Mouse (Mus musculus): ENCODE data around the gene Rae1. TPM values are rescaled to one million over a fixed set of nuclear protein-coding genes. Genes with fewer than 3 reads are reported as not detected.

The Rae1 gene
- polyA plus RNA-seq, 1 experiment from 2014 or later: 110 TPM

GRCm38 (mm10) chr2:173021633-173022055, 21.7 kb downstream of the Rae1 start:
- Histone ChIP-seq H3K27ac (peak overlapping the region; percentile 32; the same call in 1 of the 2 replicates), H3K9me3 (no peaks in the 10 kb centered on the region), H3K4me2 (peak overlapping the region; percentile 86), H3K4me3 (replicated peaks) (peak overlapping the region; percentile 75), H3K9ac (peak overlapping the region; percentile 62; the same call in 1 of the 2 replicates), H3K4me1 (peaks cover 57% of the 10 kb centered on the region), H3K36me3 (0 out of 2 replicates have a peak, but pooled peaks cover 5% of the 10 kb centered on the region), H3K27me3 (replicated peaks) (peaks cover 4% of the 10 kb centered on the region; the same call in 1 of the 2 replicates)
- under 1% methylated on average over 54 of the region's 54 CpGs for WGBS
- peak; percentile 67 for ATAC-seq (ENCODE audit: insufficient read depth, low FRiP score, low read depth)

- ATAC-seq (ENCODE audit: insufficient read depth, low FRiP score, low read depth): no peak; the same call in 1 of the 2 replicates
- H3K4me1 ChIP-seq: peaks cover 61% of the 10 kb centered on the region
- under 1% methylated on average over 49 of the region's 51 CpGs for WGBS
Measured at GRCm38 (mm10) chr2:173022056-173022681, 22.3 kb downstream of the Rae1 start.

GRCm38 (mm10) chr2:173022813-173023212, 22.9 kb downstream of the Rae1 start:
- peaks cover 68% of the 10 kb centered on the region for H3K4me1 ChIP-seq
- no peak for ATAC-seq (ENCODE audit: insufficient read depth, low FRiP score, low read depth)
- peak overlapping the region; percentile 86 for H3K4me2 ChIP-seq
- peak overlapping the region; percentile 62; the same call in 1 of the 2 replicates for H3K9ac ChIP-seq
- H3K9me3 ChIP-seq: no peaks in the 10 kb centered on the region
- peak overlapping the region; percentile 75 for H3K4me3 ChIP-seq (replicated peaks)
- no peak overlapping the region for H3K27ac ChIP-seq
- H3K27me3 ChIP-seq (replicated peaks): peaks cover 4% of the 10 kb centered on the region; the same call in 1 of the 2 replicates
- H3K36me3 ChIP-seq: 0 out of 2 replicates have a peak, but pooled peaks cover 5% of the 10 kb centered on the region
- 29% methylated on average over 10 of the region's 10 CpGs for WGBS

More at GRCm38 (mm10) chr2:173022056-173022681, 22.3 kb downstream of the Rae1 start:
- H3K27ac ChIP-seq: peak overlapping the region; percentile 32; the same call in 1 of the 2 replicates
- H3K4me2 ChIP-seq: peak overlapping the region; percentile 86
- peak overlapping the region; percentile 62; the same call in 1 of the 2 replicates for H3K9ac ChIP-seq
- 0 out of 2 replicates have a peak, but pooled peaks cover 5% of the 10 kb centered on the region for H3K36me3 ChIP-seq
- H3K9me3 ChIP-seq: no peaks in the 10 kb centered on the region
- H3K27me3 ChIP-seq (replicated peaks): peaks cover 4% of the 10 kb centered on the region; the same call in 1 of the 2 replicates
- H3K4me3 ChIP-seq (replicated peaks): peak overlapping the region; percentile 75

- Histone ChIP-seq H3K4me2 (peak overlapping the region; percentile 86), H3K36me3 (0 out of 2 replicates have a peak, but pooled peaks cover 5% of the 10 kb centered on the region), H3K4me3 (replicated peaks) (peak overlapping the region; percentile 75), H3K9ac (peak overlapping the region; percentile 13; the same call in 1 of the 2 replicates), H3K9me3 (no peaks in the 10 kb centered on the region), H3K27ac (no peak overlapping the region), H3K27me3 (replicated peaks) (peaks cover 4% of the 10 kb centered on the region; the same call in 1 of the 2 replicates), H3K4me1 (peaks cover 70% of the 10 kb centered on the region)
- WGBS: 67% methylated on average over 7 of the region's 7 CpGs
- ATAC-seq (ENCODE audit: insufficient read depth, low FRiP score, low read depth): no peak
Measured at GRCm38 (mm10) chr2:173023371-173023851, 23.5 kb downstream of the Rae1 start.

DNA sequence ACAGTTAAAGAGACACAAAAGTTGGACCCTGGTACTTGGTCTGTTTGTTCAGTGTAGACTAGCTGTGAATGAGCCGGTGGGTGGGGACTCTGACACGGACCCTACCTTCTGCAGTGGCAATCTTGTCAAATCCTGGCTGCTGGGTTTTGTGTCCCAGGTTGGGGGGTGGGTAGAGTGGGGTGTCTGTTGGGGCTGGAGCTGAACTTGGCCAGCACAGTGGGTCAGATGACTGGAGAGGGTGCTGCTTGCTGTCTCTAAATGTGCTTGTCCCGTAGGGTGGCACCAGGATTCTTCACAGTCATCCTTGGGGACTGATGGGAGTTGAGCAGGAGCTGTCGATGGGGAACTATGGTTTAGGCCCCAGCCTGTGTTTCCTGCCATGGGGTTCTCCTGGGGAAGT, 24.0 kb downstream of the Rae1 start:
- WGBS: 66% methylated on average over 4 of the region's 4 CpGs
- 0 out of 2 replicates have a peak, but pooled peaks cover 5% of the 10 kb centered on the region for H3K36me3 ChIP-seq
- peaks cover 68% of the 10 kb centered on the region for H3K4me1 ChIP-seq
- H3K4me3 ChIP-seq (replicated peaks): peak overlapping the region; percentile 75
- H3K4me2 ChIP-seq: peak overlapping the region; percentile 86
- H3K9ac ChIP-seq: peak overlapping the region; percentile 13; the same call in 1 of the 2 replicates
- H3K27me3 ChIP-seq (replicated peaks): peaks cover 4% of the 10 kb centered on the region; the same call in 1 of the 2 replicates
- peak; percentile 9; the same call in 1 of the 2 replicates for ATAC-seq (ENCODE audit: insufficient read depth, low FRiP score, low read depth)
- no peak overlapping the region for H3K27ac ChIP-seq
- no peaks in the 10 kb centered on the region for H3K9me3 ChIP-seq

DNA sequence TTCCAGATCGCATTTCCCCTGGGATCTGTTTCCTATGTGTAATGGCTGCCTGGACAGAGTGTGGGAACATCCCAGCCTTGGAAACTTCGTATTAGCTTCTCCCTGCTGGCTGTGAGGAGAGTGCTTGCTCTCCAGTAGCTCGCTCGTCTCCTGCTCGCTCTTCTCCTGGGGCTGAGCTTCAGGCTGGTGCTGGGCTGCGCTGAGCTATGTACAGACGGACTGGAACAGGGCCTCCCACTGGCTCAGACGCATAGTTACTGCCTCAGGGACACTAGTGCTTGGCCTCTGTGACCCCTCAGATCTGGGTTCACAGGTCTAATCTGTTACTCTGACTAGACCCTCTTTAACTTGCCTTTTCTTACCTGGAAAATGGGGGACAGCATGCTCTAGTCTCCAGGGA, 24.5 kb downstream of the Rae1 start:
- peak overlapping the region; percentile 75; the same call in 1 of the 2 replicates for H3K4me3 ChIP-seq (replicated peaks)
- no peak overlapping the region for H3K27ac ChIP-seq
- no peak for ATAC-seq (ENCODE audit: insufficient read depth, low FRiP score, low read depth)
- H3K36me3 ChIP-seq: 0 out of 2 replicates have a peak, but pooled peaks cover 6% of the 10 kb centered on the region
- peak overlapping the region; percentile 86 for H3K4me2 ChIP-seq
- 79% methylated on average over 8 of the region's 8 CpGs for WGBS
- no peak overlapping the region for H3K9ac ChIP-seq
- H3K9me3 ChIP-seq: no peaks in the 10 kb centered on the region
- H3K4me1 ChIP-seq: peaks cover 66% of the 10 kb centered on the region
- H3K27me3 ChIP-seq (replicated peaks): peaks cover 4% of the 10 kb centered on the region; the same call in 1 of the 2 replicates

GRCm38 (mm10) chr2:173024938-173025337, 25.0 kb downstream of the Rae1 start:
- Histone ChIP-seq H3K4me2 (peak overlapping the region; percentile 86), H3K9ac (no peak overlapping the region), H3K27me3 (replicated peaks) (peaks cover 4% of the 10 kb centered on the region; the same call in 1 of the 2 replicates), H3K4me3 (replicated peaks) (no peak overlapping the region), H3K4me1 (peaks cover 61% of the 10 kb centered on the region), H3K36me3 (0 out of 2 replicates have a peak, but pooled peaks cover 10% of the 10 kb centered on the region), H3K9me3 (no peaks in the 10 kb centered on the region), H3K27ac (peak overlapping the region; percentile 77; the same call in 1 of the 2 replicates)
- no peak for ATAC-seq (ENCODE audit: insufficient read depth, low FRiP score, low read depth)
- 30% methylated on average over 4 of the region's 4 CpGs for WGBS

DNA sequence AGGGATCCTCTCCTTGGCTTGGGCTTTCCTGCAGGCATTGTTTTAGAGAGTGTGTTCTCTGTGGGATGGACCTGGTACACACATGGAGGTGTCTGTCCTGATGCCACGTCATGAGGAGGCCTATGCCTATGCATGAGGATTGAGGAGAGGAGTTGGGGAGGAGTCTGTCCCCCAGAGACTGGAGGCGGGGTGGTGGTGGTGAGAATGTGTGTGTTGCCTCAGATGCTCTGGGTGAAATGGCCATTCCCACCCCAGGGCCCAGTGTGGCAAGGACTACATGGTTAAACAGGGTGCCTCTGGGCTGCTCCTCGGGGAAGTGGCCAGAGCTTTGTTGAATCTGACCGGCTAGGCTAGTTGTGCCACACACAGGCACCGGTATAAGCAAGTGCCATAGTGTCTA, 26.4 kb downstream of the Rae1 start:
- Histone ChIP-seq H3K4me2 (peak overlapping the region; percentile 25), H3K4me1 (peaks cover 60% of the 10 kb centered on the region), H3K36me3 (0 out of 2 replicates have a peak, but pooled peaks cover 10% of the 10 kb centered on the region), H3K4me3 (replicated peaks) (no peak overlapping the region), H3K9me3 (no peaks in the 10 kb centered on the region), H3K27me3 (replicated peaks) (no peaks in the 10 kb centered on the region), H3K9ac (no peak overlapping the region), H3K27ac (peak overlapping the region; percentile 77)
- ATAC-seq (ENCODE audit: insufficient read depth, low FRiP score, low read depth): no peak
- WGBS: 66% methylated on average over 5 of the region's 5 CpGs

DNA sequence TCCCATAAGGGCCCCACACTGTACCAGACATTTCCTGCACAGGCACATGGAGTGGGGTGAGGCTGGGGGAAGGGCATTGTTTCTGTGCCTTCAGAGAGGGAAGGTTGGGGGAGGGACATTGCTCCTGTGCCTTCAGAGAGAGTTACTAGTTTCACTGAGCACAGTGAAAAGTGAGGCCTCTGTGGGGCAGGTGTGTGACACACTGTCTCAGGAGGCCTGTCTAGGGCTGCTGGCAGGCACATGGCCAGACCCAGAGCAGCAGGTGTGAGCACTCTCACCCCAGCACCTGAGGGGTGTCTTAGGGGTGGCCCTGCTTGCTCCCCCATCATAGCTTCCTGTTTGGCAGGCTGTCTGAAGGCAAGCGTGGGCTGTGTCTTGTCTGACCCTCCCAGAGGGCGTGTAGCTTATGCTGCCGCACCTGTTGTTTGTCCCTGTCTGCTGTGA, 26.8 kb downstream of the Rae1 start:
- no peak overlapping the region for H3K9ac ChIP-seq
- peak overlapping the region; percentile 77 for H3K27ac ChIP-seq
- H3K36me3 ChIP-seq: peaks cover 10% of the 10 kb centered on the region; the same call in 1 of the 2 replicates
- no peak overlapping the region for H3K4me3 ChIP-seq (replicated peaks)
- H3K4me1 ChIP-seq: peaks cover 61% of the 10 kb centered on the region
- H3K9me3 ChIP-seq: no peaks in the 10 kb centered on the region
- no peaks in the 10 kb centered on the region for H3K27me3 ChIP-seq (replicated peaks)
- peak; percentile 27 for ATAC-seq (ENCODE audit: insufficient read depth, low FRiP score, low read depth)
- peak overlapping the region; percentile 25 for H3K4me2 ChIP-seq
- WGBS: 44% methylated on average over 3 of the region's 3 CpGs

DNA sequence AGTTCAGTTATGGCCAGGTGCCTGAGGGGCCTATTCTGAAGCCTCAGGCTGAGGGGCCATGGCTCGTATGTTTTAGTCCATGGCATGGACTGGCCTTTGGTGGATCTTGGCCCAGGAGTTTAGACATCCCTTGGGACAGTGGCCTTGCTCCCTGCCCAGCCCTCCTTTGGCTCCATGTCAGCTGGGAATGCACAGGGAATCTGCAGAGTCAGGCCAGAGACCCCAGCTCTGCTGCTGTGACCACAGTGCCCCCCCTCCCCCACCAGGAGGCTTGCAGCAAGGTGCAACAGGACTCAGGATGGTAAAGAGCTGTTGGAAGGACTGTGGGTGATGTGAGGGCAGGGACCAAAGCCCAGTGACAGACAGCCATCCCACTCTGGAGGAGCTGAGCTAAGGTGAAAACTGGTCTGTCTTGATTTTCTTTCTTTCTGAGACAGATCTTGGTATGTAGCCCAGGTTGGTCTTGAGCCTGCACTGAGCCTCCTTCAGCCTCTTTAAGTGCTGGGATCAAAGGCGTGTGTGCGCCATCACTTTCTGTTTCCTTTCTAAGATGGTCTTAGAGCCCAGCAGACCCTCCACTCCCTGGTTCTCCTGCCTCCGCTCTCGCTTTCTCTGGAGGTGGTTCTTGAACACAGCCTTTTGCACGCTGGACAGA, 27.4 kb downstream of the Rae1 start:
- Histone ChIP-seq H3K9ac (no peak overlapping the region), H3K4me3 (replicated peaks) (no peak overlapping the region), H3K36me3 (peaks cover 14% of the 10 kb centered on the region; the same call in 1 of the 2 replicates), H3K4me1 (peaks cover 61% of the 10 kb centered on the region), H3K4me2 (0 out of 2 replicates have a peak overlapping the region, but pooled peaks have one; percentile 25), H3K27me3 (replicated peaks) (no peaks in the 10 kb centered on the region), H3K27ac (peak overlapping the region; percentile 77), H3K9me3 (no peaks in the 10 kb centered on the region)
- WGBS: 83% methylated on average over 6 of the region's 6 CpGs
- no peak for ATAC-seq (ENCODE audit: insufficient read depth, low FRiP score, low read depth)

DNA sequence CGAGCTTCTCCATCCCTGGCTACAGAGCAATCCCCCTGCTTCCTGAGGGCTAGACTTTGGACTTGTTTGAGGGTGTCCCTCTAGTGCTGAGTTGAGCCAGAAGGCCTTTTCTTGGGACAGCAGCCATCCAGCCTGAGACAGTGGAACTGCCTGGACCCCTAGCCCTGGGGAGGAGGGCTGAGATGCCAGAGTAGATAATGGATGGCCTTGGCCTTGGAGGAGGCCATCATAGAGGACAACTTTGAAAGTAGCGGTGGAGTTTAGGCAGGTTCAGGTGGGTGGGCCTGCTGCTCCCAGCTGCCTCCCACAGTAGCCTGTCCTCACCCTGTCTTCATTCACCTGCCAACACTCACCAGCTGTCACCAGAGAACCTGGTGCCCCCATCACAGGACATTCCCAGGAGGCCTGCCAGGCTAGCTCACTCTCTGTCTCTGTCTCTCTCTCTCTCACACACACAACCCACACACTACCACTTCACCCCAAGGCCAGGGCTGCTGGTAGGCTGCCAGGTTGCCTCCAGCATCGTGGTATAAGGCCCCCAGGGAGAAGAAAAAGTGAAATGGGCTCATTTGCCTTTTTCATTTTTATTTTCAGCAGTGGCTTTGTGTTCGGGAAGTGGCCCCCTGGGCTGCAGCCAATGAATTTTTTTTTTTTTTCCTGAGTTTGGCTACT, 28.0 kb downstream of the Rae1 start:
- Histone ChIP-seq H3K27ac (peak overlapping the region; percentile 77; the same call in 1 of the 2 replicates), H3K4me1 (peaks cover 57% of the 10 kb centered on the region), H3K36me3 (peaks cover 14% of the 10 kb centered on the region; the same call in 1 of the 2 replicates), H3K4me2 (no peak overlapping the region), H3K4me3 (replicated peaks) (no peak overlapping the region), H3K27me3 (replicated peaks) (no peaks in the 10 kb centered on the region), H3K9me3 (no peaks in the 10 kb centered on the region), H3K9ac (no peak overlapping the region)
- no peak for ATAC-seq (ENCODE audit: insufficient read depth, low FRiP score, low read depth)
- 65% methylated on average over 4 of the region's 4 CpGs for WGBS
